Mouse (Mus musculus) left cerebral cortex, adult 11 months (tissue): Measurements from ENCODE around the gene Tyk2.
A peak's percentile ranks its signal among the peaks of the same experiment; 100 is the strongest.

Experiments used
- DNase-seq: peaks from one replicate; pipeline ENCODE4 v3.0.0; 2022; ENCODE audit warnings: low spot score

Gene Tyk2

DNA sequence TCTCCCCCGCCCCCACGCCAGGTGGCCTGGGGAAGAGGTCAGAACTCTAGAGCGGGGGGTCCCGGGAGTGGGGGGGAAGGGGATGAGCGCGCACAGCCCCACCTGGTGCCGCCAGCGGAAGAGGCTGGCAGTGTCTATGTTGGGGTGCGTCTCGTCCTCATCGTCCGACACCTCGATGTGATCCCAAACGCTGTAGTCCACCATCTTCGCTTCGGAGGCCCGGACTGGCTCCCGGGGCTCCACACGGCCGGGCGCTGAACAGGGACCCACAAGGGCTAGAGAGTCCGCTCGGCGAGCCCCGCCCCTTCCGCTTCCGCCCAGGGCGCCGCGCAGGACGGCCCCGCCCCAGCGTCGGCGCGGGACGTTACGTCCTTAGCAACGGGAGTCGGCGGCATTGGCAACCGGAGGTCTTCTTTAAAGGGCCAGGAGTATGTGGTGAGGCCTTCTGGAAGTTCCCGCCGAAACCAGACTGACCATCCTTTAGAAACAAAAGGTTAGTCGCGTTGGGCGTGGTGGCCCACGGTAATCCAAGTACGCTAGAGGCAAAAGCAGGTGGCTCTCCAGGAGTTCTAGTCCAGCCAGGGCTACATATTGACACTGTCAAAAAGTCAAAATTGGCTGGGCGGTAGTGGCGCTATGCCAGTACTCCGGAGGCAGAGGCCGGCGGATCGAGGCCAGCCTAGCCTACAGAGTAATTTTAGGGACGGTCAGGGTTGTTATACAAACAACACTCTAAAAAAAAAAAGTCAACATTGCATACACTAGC, 18.8 kb upstream of the Tyk2 start, which contains the start of gene Cdc37:
Gene Cdc37 (minus strand): TSS at position 329 of the 766 bp plus-strand sequence.
- peak; percentile 86 for DNase-seq

GRCm38 (mm10) chr9:21149077-21149653, 18.1 kb upstream of the Tyk2 start:
- DNase-seq, result no peak

GRCm38 (mm10) chr9:21148427-21148826, 17.4 kb upstream of the Tyk2 start:
- DNase-seq, result no peak

GRCm38 (mm10) chr9:21146722-21147121, 15.7 kb upstream of the Tyk2 start:
- no peak for DNase-seq

- DNase-seq, result no peak
Measured at GRCm38 (mm10) chr9:21145431-21145830, 14.4 kb upstream of the Tyk2 start.

GRCm38 (mm10) chr9:21144361-21144760, 13.3 kb upstream of the Tyk2 start:
- DNase-seq, result no peak

DNA sequence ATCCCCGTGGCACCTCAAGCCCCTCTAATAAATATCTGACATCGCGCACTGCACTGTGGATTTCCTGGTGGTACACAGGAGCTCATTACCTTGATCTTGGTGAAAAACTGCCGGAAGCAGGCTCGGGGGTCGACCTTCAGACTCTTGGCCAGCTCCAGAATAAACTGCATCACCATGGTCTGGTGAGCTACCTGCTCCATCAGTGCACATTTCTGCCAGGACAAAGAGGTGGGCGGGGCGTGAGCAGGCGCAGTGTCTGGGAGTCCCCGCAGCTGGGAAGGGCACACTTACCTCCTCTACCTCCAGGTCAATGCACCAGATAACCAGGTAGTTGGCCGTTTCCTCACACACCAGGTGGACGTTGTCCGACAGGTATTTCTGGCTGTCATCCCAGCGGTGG, 10.9 kb upstream of the Tyk2 start:
- no peak for DNase-seq

DNA sequence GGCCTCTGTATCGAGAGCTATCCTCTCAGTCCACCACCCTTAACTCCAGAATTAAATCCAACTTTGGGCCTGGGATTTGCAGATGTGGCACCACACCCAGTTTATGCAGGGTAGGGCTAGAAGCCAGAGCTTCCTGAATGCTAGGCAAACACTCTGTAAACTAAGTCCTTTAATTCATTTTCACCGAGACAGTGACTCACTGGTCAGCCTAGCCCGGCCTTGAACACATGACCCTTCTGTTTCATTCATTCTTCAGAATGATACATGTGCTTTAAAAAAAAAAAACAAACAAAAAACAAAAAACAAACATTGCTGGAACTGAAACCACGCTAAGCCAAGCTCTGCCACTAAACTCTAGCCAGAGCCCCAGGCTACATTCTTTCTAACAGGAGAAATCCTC, 7.3 kb upstream of the Tyk2 start:
- DNase-seq, result no peak

- DNase-seq, result no peak
Measured at GRCm38 (mm10) chr9:21137229-21137628, 6.2 kb upstream of the Tyk2 start.

GRCm38 (mm10) chr9:21136401-21136800, 5.4 kb upstream of the Tyk2 start:
- DNase-seq, result no peak

- no peak for DNase-seq
Measured at GRCm38 (mm10) chr9:21135941-21136381, 4.9 kb upstream of the Tyk2 start.

DNA sequence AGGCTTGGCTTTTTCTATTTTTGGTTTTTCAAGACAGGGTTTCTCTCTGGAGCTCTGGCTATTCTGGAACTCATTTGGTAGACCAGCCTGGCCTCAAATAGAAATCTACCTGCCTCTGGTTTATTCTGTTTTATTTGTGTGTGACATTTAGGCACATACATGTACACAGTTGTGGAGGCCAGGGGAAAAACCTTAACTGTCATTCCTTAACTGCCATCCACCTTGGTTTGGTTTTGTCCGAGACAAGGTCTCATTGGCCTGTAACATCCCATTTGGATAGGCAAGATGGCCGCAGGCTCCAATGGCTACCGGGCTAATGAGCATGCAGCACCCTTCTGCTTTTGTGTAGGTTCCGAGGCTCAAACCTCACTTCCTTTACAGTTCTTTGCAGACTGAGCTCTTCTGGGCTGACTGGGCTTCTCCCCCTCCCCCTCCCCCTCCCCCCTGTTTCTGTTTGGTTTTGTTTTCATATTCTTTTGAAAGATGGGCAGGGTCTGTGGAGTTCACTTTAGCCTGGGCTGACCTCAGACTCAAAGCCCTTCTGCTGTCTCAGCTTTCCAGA, 4.4 kb upstream of the Tyk2 start:
- no peak for DNase-seq

- no peak for DNase-seq
Measured at GRCm38 (mm10) chr9:21134595-21135328, 3.7 kb upstream of the Tyk2 start.

DNA sequence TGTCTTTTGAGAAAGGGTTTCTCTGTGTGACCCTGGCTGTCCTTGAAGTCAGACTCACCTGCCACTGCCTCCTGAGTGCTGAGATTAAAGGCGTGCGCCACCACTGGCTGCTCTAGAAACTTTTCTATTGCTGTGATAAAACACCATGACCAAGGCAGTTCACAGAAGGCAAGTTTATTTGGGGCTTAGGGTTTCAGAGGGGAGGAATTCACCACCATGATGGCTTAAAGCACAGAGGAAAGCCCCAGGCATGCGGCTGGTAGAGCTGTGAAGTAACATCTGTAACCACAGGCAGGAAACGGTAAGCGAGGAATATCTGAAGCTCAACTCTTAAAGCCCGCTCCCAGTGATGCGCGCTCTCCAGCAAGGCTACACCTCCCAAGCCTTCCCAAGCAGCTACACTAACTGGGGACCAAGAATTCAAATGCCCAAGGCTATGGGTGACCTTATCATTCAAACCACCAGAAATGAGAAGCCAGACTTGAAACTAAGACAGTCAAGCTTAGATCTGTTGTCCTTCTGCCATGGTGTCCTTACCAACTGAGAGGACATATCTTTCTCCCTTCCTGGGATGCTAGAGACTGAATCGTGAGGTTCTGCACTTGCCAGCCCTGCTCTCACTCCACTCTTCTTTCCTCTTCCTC, 2.1 kb upstream of the Tyk2 start:
- no peak for DNase-seq

DNA sequence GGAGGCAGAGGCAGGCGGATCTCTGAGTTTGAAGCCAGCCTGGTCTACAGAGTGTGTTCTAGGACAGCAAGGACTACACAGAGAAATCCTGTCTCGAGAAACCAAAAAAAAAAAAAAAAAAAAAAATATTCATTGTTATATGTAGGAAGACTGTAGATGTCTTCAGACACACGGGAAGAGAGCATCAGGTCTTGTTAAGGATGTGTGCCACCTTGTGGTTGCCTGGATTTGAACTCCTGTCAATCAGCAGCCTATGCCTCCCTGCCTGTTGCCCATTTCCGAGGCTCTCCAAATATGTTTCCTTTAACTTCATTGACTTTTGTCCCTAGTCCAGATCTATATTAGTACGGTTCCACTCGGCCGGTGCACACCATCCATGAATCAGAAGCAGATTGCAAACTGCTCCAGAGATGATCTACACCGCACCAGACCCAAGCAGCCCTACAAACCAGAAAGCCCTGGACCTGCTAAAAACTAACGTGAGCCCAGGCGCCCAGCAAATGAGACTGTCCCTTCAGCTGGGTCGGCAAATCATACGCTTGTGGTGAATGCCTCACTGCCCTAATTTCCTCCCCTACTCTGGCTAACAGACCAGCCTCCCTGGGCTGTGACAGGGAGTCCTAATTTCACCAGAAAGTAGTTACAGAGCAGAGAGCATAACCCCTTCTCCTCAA, 1.2 kb upstream of the Tyk2 start:
- DNase-seq, result no peak

- no peak for DNase-seq
Measured at GRCm38 (mm10) chr9:21126259-21126627, 4.8 kb downstream of the Tyk2 start.

- no peak for DNase-seq
Measured at GRCm38 (mm10) chr9:21125502-21126258, 5.4 kb downstream of the Tyk2 start.

GRCm38 (mm10) chr9:21124837-21125236, 6.2 kb downstream of the Tyk2 start:
- no peak for DNase-seq

- no peak for DNase-seq
Measured at GRCm38 (mm10) chr9:21121483-21121882, 9.6 kb downstream of the Tyk2 start.

- no peak for DNase-seq
Measured at GRCm38 (mm10) chr9:21117073-21117472, 14.0 kb downstream of the Tyk2 start.

DNA sequence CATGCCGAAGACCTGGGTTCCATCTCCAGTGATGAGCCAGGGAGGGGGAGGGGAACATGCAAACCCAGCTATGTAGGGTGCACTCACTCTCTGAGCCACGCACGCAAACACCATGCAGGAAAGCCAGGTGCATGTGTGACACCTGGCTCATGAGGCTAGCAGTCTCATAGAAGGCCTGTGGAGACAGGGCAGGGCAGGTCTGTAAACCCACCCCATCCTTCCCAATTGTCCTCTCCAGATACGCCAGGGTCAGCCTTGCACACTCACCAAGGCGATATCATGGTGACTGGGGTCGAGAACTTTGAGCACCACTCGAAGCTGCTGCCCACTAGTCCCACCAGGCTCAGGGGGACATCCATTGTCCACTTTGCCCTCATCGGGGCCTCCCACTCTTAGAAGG, 15.9 kb downstream of the Tyk2 start:
- no peak for DNase-seq
